Mouse (Mus musculus): ENCODE data around the gene Ndufs6. TPM values are rescaled to one million over a fixed set of nuclear protein-coding genes. Genes with fewer than 3 reads are reported as not detected.

The Ndufs6 gene
- total and polyA plus RNA-seq, 3 experiments: 266 to 276 TPM; not detected in 1

DNA sequence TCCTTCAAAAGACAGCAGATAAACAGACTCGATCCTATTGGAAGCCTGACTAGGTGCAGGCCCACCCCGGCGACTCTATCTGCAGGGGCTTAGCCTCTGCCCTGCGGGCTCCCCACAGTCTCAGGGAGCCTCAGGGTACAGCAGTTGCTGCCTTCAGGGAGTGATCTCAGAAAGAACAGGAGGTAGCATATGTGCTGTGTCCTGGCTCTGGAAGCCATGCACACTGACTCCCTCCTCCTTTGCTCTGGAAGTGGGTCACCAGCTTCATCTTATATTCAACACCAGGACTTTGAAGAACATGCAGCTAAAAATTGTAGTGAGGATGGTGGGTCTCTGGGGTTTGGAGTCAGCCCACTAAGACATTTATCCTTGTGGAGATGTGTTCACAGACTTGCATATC is 45.0 kb upstream of the Ndufs6 start:
- no peak overlapping the region for H3K27ac ChIP-seq (ENCODE audit: control insufficient read depth, low read depth, low read length)

DNA sequence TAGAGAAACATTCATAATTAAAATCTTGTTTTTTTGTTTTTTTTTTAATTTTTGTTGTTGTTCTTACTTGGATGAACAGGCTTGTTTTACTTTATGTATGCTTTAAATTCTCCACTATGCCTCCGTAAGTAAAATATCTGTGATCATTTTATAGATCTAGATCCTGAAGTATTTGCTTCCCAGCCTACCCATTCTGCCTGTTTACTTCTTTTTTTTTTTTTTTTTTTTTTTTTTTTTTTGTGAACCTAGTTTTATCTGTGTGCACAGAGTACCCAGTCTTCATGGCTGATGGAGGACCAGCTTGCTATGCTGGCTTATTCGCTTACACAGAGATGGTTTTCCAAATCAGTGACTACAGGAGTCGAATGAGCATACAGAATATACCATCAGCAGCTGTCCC is 28.8 kb upstream of the Ndufs6 start:
- Histone ChIP-seq H3K27ac (ENCODE audit: control insufficient read depth, low read depth, low read length) (no peak overlapping the region), H3K79me2 (ENCODE audit: control insufficient read depth, insufficient read depth, low read length, poor library complexity) (no peaks in the 10 kb centered on the region), H3K4me1 (ENCODE audit: control insufficient read depth in 1 of 2, insufficient read depth in 2 of 2, low read length in 2 of 2) (no peaks in the 10 kb centered on the region; a peak in 1 of 4 replicates), H3K9ac (ENCODE audit: control insufficient read depth, low read depth, low read length, poor library complexity, severe bottlenecking) (no peak overlapping the region), H3K36me3 (ENCODE audit: control insufficient read depth in 1 of 2, insufficient read depth in 2 of 2, low read length in 2 of 2) (no peaks in the 10 kb centered on the region), H3K27me3 (ENCODE audit: control insufficient read depth in 1 of 2, insufficient read depth in 2 of 2, low read length in 2 of 2) (no peaks in the 10 kb centered on the region; a peak in 1 of 4 replicates), H3K9me3 (replicated peaks; ENCODE audit: insufficient read depth, low read length) (no peaks in the 10 kb centered on the region), H3K4me3 (ENCODE audit: control insufficient read depth in 1 of 2, insufficient read depth in 1 of 2, low read depth in 2 of 2, low read length in 2 of 2) (no peak overlapping the region)
- no peak for DNase-seq (ENCODE audit: low read depth, low spot score)
- TF ChIP-seq MYC (IDR thresholded peaks at IDR 0.05; ENCODE audit: low read depth, low read length) (no peak), SIN3A (IDR thresholded peaks at IDR 0.05; ENCODE audit: low read length) (no peak), ZNF384 (IDR thresholded peaks at IDR 0.05; ENCODE audit: low read depth, low read length) (peak; percentile 78), ZKSCAN1 (IDR thresholded peaks at IDR 0.05; ENCODE audit: low read depth, low read length) (no peak), TAL1 (IDR thresholded peaks at IDR 0.05; ENCODE audit: low read length) (no peak)

More for the DNA sequence above, 45.0 kb upstream of the Ndufs6 start:
- peaks cover 7 to 12% of the 10 kb centered on the region in 2 experiments for H3K27me3 ChIP-seq (ENCODE audit: control insufficient read depth in 1 of 2, insufficient read depth in 2 of 2, low read length in 2 of 2)
- H3K9me3 ChIP-seq (replicated peaks; ENCODE audit: insufficient read depth, low read length): no peaks in the 10 kb centered on the region
- H3K4me3 ChIP-seq (ENCODE audit: control insufficient read depth in 1 of 2, insufficient read depth in 1 of 2, low read depth in 2 of 2, low read length in 2 of 2): no peak overlapping the region
- TF ChIP-seq GABPA (IDR thresholded peaks at IDR 0.05; ENCODE audit: low read depth, low read length) (no peak), SIN3A (IDR thresholded peaks at IDR 0.05; ENCODE audit: low read length) (no peak), GATA1 (IDR thresholded peaks at IDR 0.05; ENCODE audit: low read depth, low read length) (no peak), POLR2A (IDR thresholded peaks at IDR 0.05; ENCODE audit: control insufficient read depth in 1 of 2, insufficient read depth in 1 of 2, low read depth in 1 of 2, low read length in 2 of 2, poor library complexity in 1 of 2) (no peak), ZNF384 (IDR thresholded peaks at IDR 0.05; ENCODE audit: low read depth, low read length) (no peak), BHLHE40 (IDR thresholded peaks at IDR 0.05; ENCODE audit: borderline replicate concordance, low read depth, low read length) (no peak), NRF1 (IDR thresholded peaks at IDR 0.05; ENCODE audit: insufficient read depth, low read depth, low read length, poor library complexity, severe bottlenecking) (no peak), MYB (IDR thresholded peaks at IDR 0.05; ENCODE audit: low read depth, low read length) (no peak), KAT2A (conservative IDR thresholded peaks at IDR 0.05; ENCODE audit: low read depth, low read length) (no peak), E2F4 (IDR thresholded peaks at IDR 0.05; ENCODE audit: borderline replicate concordance, low read depth, low read length) (no peak), ZKSCAN1 (IDR thresholded peaks at IDR 0.05; ENCODE audit: low read depth, low read length) (no peak), USF2 (IDR thresholded peaks at IDR 0.05; ENCODE audit: borderline replicate concordance in 1 of 2, insufficient read depth in 1 of 2, low read depth in 1 of 2, low read length in 2 of 2) (no peak), ZC3H11A (IDR thresholded peaks at IDR 0.05; ENCODE audit: low read depth, low read length) (no peak), RCOR1 (IDR thresholded peaks at IDR 0.05; ENCODE audit: low read depth, low read length) (no peak), SMC3 (IDR thresholded peaks at IDR 0.05; ENCODE audit: low read depth, low read length) (no peak), USF1 (IDR thresholded peaks at IDR 0.05; ENCODE audit: low read depth, low read length) (no peak), UBTF (IDR thresholded peaks at IDR 0.05; ENCODE audit: borderline replicate concordance, insufficient read depth, low read depth, low read length) (no peak), TCF12 (IDR thresholded peaks at IDR 0.05; ENCODE audit: low read depth, low read length) (no peak), POLR2AphosphoS5 (IDR thresholded peaks at IDR 0.05; ENCODE audit: borderline replicate concordance, low read depth, low read length) (no peak)
- H3K9ac ChIP-seq (ENCODE audit: control insufficient read depth, low read depth, low read length, poor library complexity, severe bottlenecking): no peak overlapping the region
- H3K4me1 ChIP-seq (ENCODE audit: control insufficient read depth in 1 of 2, insufficient read depth in 2 of 2, low read length in 2 of 2): no peaks in the 10 kb centered on the region
- DNase-seq (ENCODE audit: low read depth, low spot score): no peak
- no peaks in the 10 kb centered on the region for H3K79me2 ChIP-seq (ENCODE audit: control insufficient read depth, insufficient read depth, low read length, poor library complexity)
- no peaks in the 10 kb centered on the region for H3K36me3 ChIP-seq (ENCODE audit: control insufficient read depth in 1 of 2, insufficient read depth in 2 of 2, low read length in 2 of 2)
